Mouse (Mus musculus) MEL (cell line): Measurements from ENCODE around the gene 9630041A04Rik. TPM values are rescaled to one million over a fixed set of nuclear protein-coding genes. Genes with fewer than 3 reads are reported as not detected.

ENCODE experiments used
- DNase-seq: peaks from one replicate; pipeline ENCODE4 v3.0.0; 2011; ENCODE audit warnings: low read depth, low spot score
- H3K27ac ChIP-seq: 2 replicates; pipeline ENCODE4 v1.5.1; 2012; ENCODE audit warnings: low read depth, mild to moderate bottlenecking, control low read depth, low read length, moderate library complexity; ENCODE audit not compliant: control insufficient read depth
- H3K27me3 ChIP-seq, 2 experiments: fragments of 150-350 bp in 1 of 2; sonication (generic) in 1 of 2; 2 replicates each; pipeline ENCODE4 v1.6.1; 2012; ENCODE audit warnings: low read length in 2 of 2, mild to moderate bottlenecking in 2 of 2, improper control_type of control experiment in 1 of 2, moderate library complexity in 1 of 2; ENCODE audit not compliant: insufficient read depth in 2 of 2, control insufficient read depth in 1 of 2
- H3K36me3 ChIP-seq, 2 experiments: 2 replicates each; pipeline ENCODE4 v1.6.1; 2012 to 2014; ENCODE audit warnings: low read length in 2 of 2, improper control_type of control experiment in 1 of 2, inconsistent platforms in 1 of 2, mild to moderate bottlenecking in 1 of 2; ENCODE audit not compliant: insufficient read depth in 2 of 2, control insufficient read depth in 1 of 2
- H3K4me1 ChIP-seq, 2 experiments: fragments of 150-350 bp in 1 of 2; sonication (generic) in 1 of 2; 2 replicates each; pipeline ENCODE4 v1.6.1; 2012; ENCODE audit warnings: low read length in 2 of 2, improper control_type of control experiment in 1 of 2, mild to moderate bottlenecking in 1 of 2; ENCODE audit not compliant: insufficient read depth in 2 of 2, control insufficient read depth in 1 of 2
- H3K4me3 ChIP-seq, 2 experiments: fragments of 150-350 bp in 1 of 2; sonication (generic) in 1 of 2; 2 replicates each; pipeline ENCODE4 v1.5.1; 2012; ENCODE audit warnings: low read depth in 2 of 2, low read length in 2 of 2, mild to moderate bottlenecking in 2 of 2, moderate library complexity in 2 of 2, control low read depth in 1 of 2, improper control_type of control experiment in 1 of 2; ENCODE audit not compliant: control insufficient read depth in 1 of 2, insufficient read depth in 1 of 2
- H3K79me2 ChIP-seq: 2 replicates; pipeline ENCODE4 v1.6.1; 2012; ENCODE audit warnings: mild to moderate bottlenecking, low read length, moderate library complexity; ENCODE audit not compliant: control insufficient read depth, poor library complexity, insufficient read depth
- H3K9ac ChIP-seq: 2 replicates; pipeline ENCODE4 v1.6.1; 2012; ENCODE audit warnings: low read depth, mild to moderate bottlenecking, control low read depth, low read length, moderate library complexity; ENCODE audit not compliant: control insufficient read depth, poor library complexity, severe bottlenecking
- H3K9me3 ChIP-seq: fragments of 150-350 bp; sonication (generic); replicated peaks from 2 replicates; pipeline ENCODE4 v1.6.1; 2012; ENCODE audit warnings: mild to moderate bottlenecking, low read length, improper control_type of control experiment, moderate library complexity; ENCODE audit not compliant: insufficient read depth
- CHD1 ChIP-seq: IDR thresholded peaks from 2 replicates; pipeline ENCODE4 v1.6.1; 2012; ENCODE audit warnings: low read depth, mild to moderate bottlenecking, inconsistent platforms, low read length, improper control_type of control experiment
- CTCF ChIP-seq, 3 experiments: IDR thresholded peaks in 2 of 3; conservative IDR thresholded peaks in 1 of 3; 2 replicates each; pipeline ENCODE4 v1.5.1; 2011 to 2012; ENCODE audit warnings: low read length in 3 of 3, low read depth in 2 of 3, mild to moderate bottlenecking in 2 of 3, improper control_type of control experiment in 1 of 3, inconsistent platforms in 1 of 3, mixed read lengths in 1 of 3, moderate library complexity in 1 of 3; ENCODE audit not compliant: control insufficient read depth in 1 of 3, insufficient read depth in 1 of 3, poor library complexity in 1 of 3, severe bottlenecking in 1 of 3
- EP300 ChIP-seq, 2 experiments: IDR thresholded peaks; 2 replicates each; pipeline ENCODE4 v1.6.1; 2011; ENCODE audit warnings: improper control_type of control experiment in 2 of 2, low read length in 2 of 2, low read depth in 1 of 2, mild to moderate bottlenecking in 1 of 2
- ETS1 ChIP-seq: IDR thresholded peaks from 2 replicates; pipeline ENCODE4 v1.6.1; 2012; ENCODE audit warnings: low read depth, mild to moderate bottlenecking, inconsistent platforms, low read length, improper control_type of control experiment, moderate library complexity
- GABPA ChIP-seq: IDR thresholded peaks from 2 replicates; pipeline ENCODE4 v1.6.1; 2012; ENCODE audit warnings: low read depth, mild to moderate bottlenecking, inconsistent platforms, low read length, improper control_type of control experiment, moderate library complexity
- JUND ChIP-seq: IDR thresholded peaks from 2 replicates; pipeline ENCODE4 v1.6.1; 2011; ENCODE audit warnings: low read depth, mild to moderate bottlenecking, improper control_type of control experiment, low read length
- MAZ ChIP-seq: IDR thresholded peaks from 2 replicates; pipeline ENCODE4 v1.6.1; 2012; ENCODE audit warnings: low read depth, mild to moderate bottlenecking, inconsistent platforms, low read length, improper control_type of control experiment
- MYC ChIP-seq: IDR thresholded peaks from 2 replicates; pipeline ENCODE4 v1.6.1; 2011; ENCODE audit warnings: low read depth, mild to moderate bottlenecking, low read length, improper control_type of control experiment, moderate library complexity
- POLR2A ChIP-seq, 2 experiments: IDR thresholded peaks; 2 replicates each; pipeline ENCODE4 v1.6.1; 2011 to 2012; ENCODE audit warnings: low read length in 2 of 2, mild to moderate bottlenecking in 2 of 2, control low read depth in 1 of 2, improper control_type of control experiment in 1 of 2, low read depth in 1 of 2, moderate library complexity in 1 of 2; ENCODE audit not compliant: control insufficient read depth in 1 of 2, insufficient read depth in 1 of 2, poor library complexity in 1 of 2
- POLR2AphosphoS2 ChIP-seq: IDR thresholded peaks from 2 replicates; pipeline ENCODE4 v1.6.1; 2011; ENCODE audit warnings: low read length, improper control_type of control experiment
- RCOR1 ChIP-seq: IDR thresholded peaks from 2 replicates; pipeline ENCODE4 v1.6.1; 2012; ENCODE audit warnings: low read depth, mild to moderate bottlenecking, inconsistent platforms, low read length, improper control_type of control experiment
- SIN3A ChIP-seq: IDR thresholded peaks from 2 replicates; pipeline ENCODE4 v1.6.1; 2012; ENCODE audit warnings: low read length, improper control_type of control experiment, inconsistent platforms
- TAL1 ChIP-seq: IDR thresholded peaks from 2 replicates; pipeline ENCODE4 v1.6.1; 2012; ENCODE audit warnings: mild to moderate bottlenecking, inconsistent platforms, low read length, moderate library complexity, mixed read lengths
- TCF12 ChIP-seq: IDR thresholded peaks from 2 replicates; pipeline ENCODE4 v1.6.1; 2014; ENCODE audit warnings: low read depth, mild to moderate bottlenecking, inconsistent platforms, low read length, improper control_type of control experiment, moderate library complexity
- UBTF ChIP-seq: IDR thresholded peaks from 2 replicates; pipeline ENCODE4 v1.6.1; 2012; ENCODE audit warnings: low read depth, mild to moderate bottlenecking, inconsistent platforms, low read length, improper control_type of control experiment, moderate library complexity, borderline replicate concordance; ENCODE audit not compliant: insufficient read depth
- USF1 ChIP-seq: IDR thresholded peaks from 2 replicates; pipeline ENCODE4 v1.6.1; 2014; ENCODE audit warnings: low read depth, mild to moderate bottlenecking, inconsistent platforms, low read length, improper control_type of control experiment, moderate library complexity
- ZKSCAN1 ChIP-seq: IDR thresholded peaks from 2 replicates; pipeline ENCODE4 v1.6.1; 2012; ENCODE audit warnings: low read depth, mild to moderate bottlenecking, inconsistent platforms, low read length, improper control_type of control experiment, moderate library complexity
- polyA plus RNA-seq, 2 experiments: library from polyadenylated mRNA; stranded (reverse) in 1 of 2; unstranded in 1 of 2; fragments of >175 nt in 1 of 2; fragments of >200 nt in 1 of 2; gene quantifications; 2 replicates each; pipeline versions ENCODE4 v1.2.1 to v1.2.4; 2012; ENCODE audit warnings: low replicate concordance in 2 of 2, low read depth in 1 of 2; ENCODE audit not compliant: insufficient read length in 2 of 2, insufficient read depth in 1 of 2, missing spikeins in 1 of 2
- total RNA-seq: library from RNA; depleted of rRNA; stranded (reverse); fragments of 300-350 nt; gene quantifications from 2 replicates; pipeline ENCODE4 v1.2.3, GENCODE M21; 2012

The 9630041A04Rik gene
- total and polyA plus RNA-seq, 3 experiments: not detected

GRCm38 (mm10) chr9:101863130-101863529 is 1.5 kb downstream of the 9630041A04Rik start:
- DNase-seq: no peak
- no peak overlapping the region for H3K9ac ChIP-seq
- H3K4me1 ChIP-seq: no peaks in the 10 kb centered on the region
- H3K4me3 ChIP-seq: no peak overlapping the region
- no peaks in the 10 kb centered on the region for H3K9me3 ChIP-seq
- no peak overlapping the region for H3K27ac ChIP-seq
- H3K36me3 ChIP-seq: no peaks in the 10 kb centered on the region
- TF ChIP-seq EP300 (IDR thresholded peaks at IDR 0.05; ENCODE audit: low read depth in 1 of 2, low read length in 2 of 2): no peak
- H3K27me3 ChIP-seq: no peaks in the 10 kb centered on the region
- no peaks in the 10 kb centered on the region for H3K79me2 ChIP-seq

GRCm38 (mm10) chr9:101868593-101868992 is 7.0 kb downstream of the 9630041A04Rik start:
- DNase-seq: no peak

GRCm38 (mm10) chr9:101870034-101870433 is 8.4 kb downstream of the 9630041A04Rik start:
- DNase-seq: no peak
- Histone ChIP-seq H3K9ac (no peak overlapping the region), H3K27ac (no peak overlapping the region), H3K79me2 (no peaks in the 10 kb centered on the region), H3K9me3 (no peaks in the 10 kb centered on the region), H3K36me3 (no peaks in the 10 kb centered on the region), H3K4me3 (no peak overlapping the region), H3K4me1 (no peaks in the 10 kb centered on the region), H3K27me3 (no peaks in the 10 kb centered on the region)
- TF ChIP-seq POLR2A (IDR thresholded peaks at IDR 0.05; ENCODE audit: control insufficient read depth in 1 of 2, insufficient read depth in 1 of 2, low read depth in 1 of 2, low read length in 2 of 2, poor library complexity in 1 of 2): no peak

More at GRCm38 (mm10) chr9:101868593-101868992, 7.0 kb downstream of the 9630041A04Rik start:
- Histone ChIP-seq H3K4me1 (no peaks in the 10 kb centered on the region), H3K36me3 (no peaks in the 10 kb centered on the region), H3K27ac (no peak overlapping the region), H3K27me3 (no peaks in the 10 kb centered on the region), H3K79me2 (no peaks in the 10 kb centered on the region), H3K4me3 (no peak overlapping the region), H3K9ac (no peak overlapping the region), H3K9me3 (no peaks in the 10 kb centered on the region)
- no peak for TF ChIP-seq USF1
- TF ChIP-seq CTCF (IDR thresholded peaks at IDR 0.05 in 2 of 3, conservative IDR thresholded peaks at IDR 0.05 in 1 of 3; ENCODE audit: control insufficient read depth in 1 of 3, insufficient read depth in 1 of 3, low read depth in 2 of 3, low read length in 3 of 3, poor library complexity in 1 of 3, severe bottlenecking in 1 of 3): no peak
- no peak for TF ChIP-seq SIN3A
- TF ChIP-seq POLR2AphosphoS2: no peak
- TF ChIP-seq CHD1: no peak
- no peak for TF ChIP-seq ETS1
- no peak for TF ChIP-seq ZKSCAN1
- no peak for TF ChIP-seq RCOR1
- no peak for TF ChIP-seq UBTF
- TF ChIP-seq MYC: no peak
- no peak for TF ChIP-seq JUND
- no peak for TF ChIP-seq GABPA
- TF ChIP-seq TCF12: no peak
- no peak for TF ChIP-seq EP300 (IDR thresholded peaks at IDR 0.05; ENCODE audit: low read depth in 1 of 2, low read length in 2 of 2)
- TF ChIP-seq TAL1: no peak
- TF ChIP-seq POLR2A (IDR thresholded peaks at IDR 0.05; ENCODE audit: control insufficient read depth in 1 of 2, insufficient read depth in 1 of 2, low read depth in 1 of 2, low read length in 2 of 2, poor library complexity in 1 of 2): no peak
- TF ChIP-seq MAZ: no peak
